Mouse (Mus musculus): ENCODE measurements around the gene Smyd2. TPM values are rescaled to one million over a fixed set of nuclear protein-coding genes. Genes with fewer than 3 reads are reported as not detected.

Gene Smyd2
- total RNA-seq, 1 experiment from 2014 or later = 0.76 TPM

GRCm38 (mm10) chr1:189921568-189921817 is 670 bp downstream of the Smyd2 start:
- ATAC-seq (replicated peaks; ENCODE audit: insufficient number of reproducible peaks, low FRiP score, low TSS enrichment, poor library complexity, severe bottlenecking) = no peak

GRCm38 (mm10) chr1:189920701-189921567 is 1.2 kb downstream of the Smyd2 start:
- ATAC-seq (replicated peaks; ENCODE audit: insufficient number of reproducible peaks, low FRiP score, low TSS enrichment, poor library complexity, severe bottlenecking) = no peak

GRCm38 (mm10) chr1:189919756-189920155 is 2.4 kb downstream of the Smyd2 start:
- no peak for ATAC-seq (replicated peaks; ENCODE audit: insufficient number of reproducible peaks, low FRiP score, low TSS enrichment, poor library complexity, severe bottlenecking)

- no peak for ATAC-seq (replicated peaks; ENCODE audit: insufficient number of reproducible peaks, low FRiP score, low TSS enrichment, poor library complexity, severe bottlenecking)
These were observed 5.0 kb downstream of the Smyd2 start for GRCm38 (mm10) chr1:189917126-189917500.

- ATAC-seq (replicated peaks; ENCODE audit: insufficient number of reproducible peaks, low FRiP score, low TSS enrichment, poor library complexity, severe bottlenecking) = no peak
These were observed 5.6 kb downstream of the Smyd2 start for GRCm38 (mm10) chr1:189916422-189917125.

GRCm38 (mm10) chr1:189913093-189913760 is 8.9 kb downstream of the Smyd2 start:
- ATAC-seq (replicated peaks; ENCODE audit: insufficient number of reproducible peaks, low FRiP score, low TSS enrichment, poor library complexity, severe bottlenecking) = no peak

GRCm38 (mm10) chr1:189910685-189911345 is 11.3 kb downstream of the Smyd2 start:
- ATAC-seq (replicated peaks; ENCODE audit: insufficient number of reproducible peaks, low FRiP score, low TSS enrichment, poor library complexity, severe bottlenecking) = no peak

GRCm38 (mm10) chr1:189903169-189903568 is 19.0 kb downstream of the Smyd2 start:
- no peak for ATAC-seq (replicated peaks; ENCODE audit: insufficient number of reproducible peaks, low FRiP score, low TSS enrichment, poor library complexity, severe bottlenecking)

- no peak for ATAC-seq (replicated peaks; ENCODE audit: insufficient number of reproducible peaks, low FRiP score, low TSS enrichment, poor library complexity, severe bottlenecking)
These were observed 19.8 kb downstream of the Smyd2 start for GRCm38 (mm10) chr1:189902413-189902812.

GRCm38 (mm10) chr1:189899526-189899925 is 22.6 kb downstream of the Smyd2 start:
- ATAC-seq (replicated peaks; ENCODE audit: insufficient number of reproducible peaks, low FRiP score, low TSS enrichment, poor library complexity, severe bottlenecking) = no peak

GRCm38 (mm10) chr1:189898708-189899107 is 23.5 kb downstream of the Smyd2 start:
- ATAC-seq (replicated peaks; ENCODE audit: insufficient number of reproducible peaks, low FRiP score, low TSS enrichment, poor library complexity, severe bottlenecking) = no peak

- no peak for ATAC-seq (replicated peaks; ENCODE audit: insufficient number of reproducible peaks, low FRiP score, low TSS enrichment, poor library complexity, severe bottlenecking)
These were observed 24.3 kb downstream of the Smyd2 start for GRCm38 (mm10) chr1:189897861-189898260.

- ATAC-seq (replicated peaks; ENCODE audit: insufficient number of reproducible peaks, low FRiP score, low TSS enrichment, poor library complexity, severe bottlenecking) = no peak
These were observed 28.0 kb downstream of the Smyd2 start for GRCm38 (mm10) chr1:189894191-189894590.

GRCm38 (mm10) chr1:189888749-189889148 is 33.4 kb downstream of the Smyd2 start:
- no peak for ATAC-seq (replicated peaks; ENCODE audit: insufficient number of reproducible peaks, low FRiP score, low TSS enrichment, poor library complexity, severe bottlenecking)

GRCm38 (mm10) chr1:189887518-189887917 is 34.6 kb downstream of the Smyd2 start:
- ATAC-seq (replicated peaks; ENCODE audit: insufficient number of reproducible peaks, low FRiP score, low TSS enrichment, poor library complexity, severe bottlenecking) = no peak

- no peak for ATAC-seq (replicated peaks; ENCODE audit: insufficient number of reproducible peaks, low FRiP score, low TSS enrichment, poor library complexity, severe bottlenecking)
These were observed 36.2 kb downstream of the Smyd2 start for GRCm38 (mm10) chr1:189885975-189886374.

GRCm38 (mm10) chr1:189884951-189885350 is 37.2 kb downstream of the Smyd2 start:
- no peak for ATAC-seq (replicated peaks; ENCODE audit: insufficient number of reproducible peaks, low FRiP score, low TSS enrichment, poor library complexity, severe bottlenecking)

- no peak for ATAC-seq (replicated peaks; ENCODE audit: insufficient number of reproducible peaks, low FRiP score, low TSS enrichment, poor library complexity, severe bottlenecking)
These were observed 38.5 kb downstream of the Smyd2 start for GRCm38 (mm10) chr1:189883531-189884170.

- no peak for ATAC-seq (replicated peaks; ENCODE audit: insufficient number of reproducible peaks, low FRiP score, low TSS enrichment, poor library complexity, severe bottlenecking)
These were observed 39.3 kb downstream of the Smyd2 start for GRCm38 (mm10) chr1:189882886-189883285.
